Mouse (Mus musculus) erythroid progenitor cell, adult 5-6 weeks (primary cell): ENCODE data around the gene Ubl4b. TPM values are rescaled to one million over a fixed set of nuclear protein-coding genes. Genes with fewer than 3 reads are reported as not detected.

Experiments used
- ATAC-seq: replicated peaks from 2 replicates; pipeline ENCODE4 v1.8.0; 2016; ENCODE audit warnings: moderate number of reproducible peaks, mild to moderate bottlenecking, moderate TSS enrichment, inconsistent platforms; ENCODE audit not compliant: poor library complexity, low FRiP score, severe bottlenecking
- total RNA-seq, 2 experiments: library from RNA; stranded (forward) in 1 of 2; stranded (reverse) in 1 of 2; fragments of 150-400 nt in 1 of 2; fragments of 186-747, 209-891 nt in 1 of 2; gene quantifications; 2 replicates each; pipeline versions ENCODE4 v1.2.3 to v1.2.4; 2015 to 2017; ENCODE audit warnings: low replicate concordance in 2 of 2

Gene Ubl4b
- total RNA-seq (2015; ENCODE audit: low replicate concordance) (not detected in 2 replicates), total RNA-seq (2017; ENCODE audit: low replicate concordance) (not detected in 2 replicates)

- no peak for ATAC-seq
These were observed at the start of gene Ubl4b for GRCm38 (mm10) chr3:107554842-107555241. Gene Ubl4b, minus strand, starts transcription at chr3:107555073.

- no peak for ATAC-seq
These were observed 45.3 kb upstream of the Ubl4b start for GRCm38 (mm10) chr3:107600127-107600526.

- no peak for ATAC-seq
These were observed 42.9 kb upstream of the Ubl4b start for GRCm38 (mm10) chr3:107597586-107598389.

GRCm38 (mm10) chr3:107597134-107597533, 42.3 kb upstream of the Ubl4b start:
- ATAC-seq: no peak

- ATAC-seq: no peak
These were observed 41.7 kb upstream of the Ubl4b start for GRCm38 (mm10) chr3:107596559-107596958.

- no peak for ATAC-seq
These were observed 41.1 kb upstream of the Ubl4b start for GRCm38 (mm10) chr3:107595938-107596461.

GRCm38 (mm10) chr3:107595264-107595937, 40.5 kb upstream of the Ubl4b start:
- no peak for ATAC-seq

GRCm38 (mm10) chr3:107594662-107595263, 39.9 kb upstream of the Ubl4b start, which contains the start of gene Alx3:
Gene Alx3, plus strand, starts transcription at chr3:107595031.
- ATAC-seq: no peak

GRCm38 (mm10) chr3:107593632-107594031, 38.8 kb upstream of the Ubl4b start:
- no peak for ATAC-seq

- no peak for ATAC-seq
These were observed 36.7 kb upstream of the Ubl4b start for GRCm38 (mm10) chr3:107591612-107592011.

GRCm38 (mm10) chr3:107586504-107586903, 31.6 kb upstream of the Ubl4b start:
- ATAC-seq: no peak

- no peak for ATAC-seq
These were observed 29.0 kb upstream of the Ubl4b start for GRCm38 (mm10) chr3:107583893-107584292.

- ATAC-seq: no peak
These were observed 28.2 kb upstream of the Ubl4b start for GRCm38 (mm10) chr3:107582875-107583767.

- no peak for ATAC-seq
These were observed 27.4 kb upstream of the Ubl4b start for GRCm38 (mm10) chr3:107582130-107582874.

- no peak for ATAC-seq
These were observed 26.5 kb upstream of the Ubl4b start for GRCm38 (mm10) chr3:107581103-107582010.

GRCm38 (mm10) chr3:107579466-107579865, 24.6 kb upstream of the Ubl4b start:
- ATAC-seq: 0 out of 2 replicates have a peak, but pooled peaks have one; percentile 30

- ATAC-seq: 0 out of 2 replicates have a peak, but pooled peaks have one; percentile 16
These were observed 23.0 kb upstream of the Ubl4b start for GRCm38 (mm10) chr3:107577810-107578390.
